Mouse (Mus musculus) adrenal gland, adult 18-20 months (tissue): ENCODE results near the gene Gnpat. TPM values are rescaled to one million over a fixed set of nuclear protein-coding genes. Genes with fewer than 3 reads are reported as not detected.

Experiments used
- DNase-seq, 2 experiments: peaks; one replicate each; pipeline ENCODE4 v3.0.0; 2021 to 2022; ENCODE audit warnings: low spot score in 2 of 2
- total RNA-seq, 2 experiments: library from RNA; stranded (reverse); gene quantifications; 1 replicate in 1 of 2; 2 replicates in 1 of 2; pipeline ENCODE4 v1.2.3; 2021

Gnpat gene
- total RNA-seq, 2 experiments from 2014 or later: 94.9 to 110 TPM

DNA sequence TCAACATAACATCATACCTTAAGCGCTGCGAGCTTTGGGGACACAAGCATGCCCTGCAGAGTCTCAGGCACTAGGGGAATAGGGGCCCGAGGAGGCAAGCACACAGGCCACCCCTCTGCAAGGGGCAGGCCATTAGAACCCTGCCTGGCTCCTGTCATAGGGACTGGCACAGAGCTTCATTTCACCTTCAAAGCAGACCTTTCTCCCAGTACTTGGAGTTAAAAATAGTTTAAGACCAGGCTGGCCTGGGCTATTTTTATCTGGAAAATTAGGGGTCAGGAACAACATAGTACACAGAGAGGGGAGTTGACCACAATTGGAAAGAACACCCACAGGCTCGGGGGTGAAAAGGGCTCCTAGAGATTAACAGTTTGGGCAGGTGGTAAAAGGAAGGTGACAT lies 74.5 kb downstream of the Gnpat start:
- DNase-seq: no peak

Other genes with a start within 250 kb of the Gnpat start
- 10 to 100 TPM; 27.4 to 34.7 TPM for gene 2310022B05Rik, start 199.7 kb upstream of the Gnpat start, total RNA-seq
- gene Ttc13, start 141.1 kb upstream of the Gnpat start, total RNA-seq: 10 to 100 TPM; 33.0 to 44.0 TPM
- 1 to 10 TPM; 9.2 to 9.4 TPM for gene Arv1, start 140.9 kb upstream of the Gnpat start, total RNA-seq
- under 1 TPM in 1 of 2 experiments, not detected in 1; 0.90 TPM for gene Fam89a, start 111.2 kb upstream of the Gnpat start, total RNA-seq
- gene Trim67, start 69.9 kb upstream of the Gnpat start, total RNA-seq: 1 to 10 TPM; 1.1 to 2.2 TPM
- 10 to 100 TPM; 22.8 to 28.4 TPM for gene 2810004N23Rik, start 87 bp downstream of the Gnpat start, total RNA-seq
- gene Exoc8, start 34.7 kb downstream of the Gnpat start, total RNA-seq: 10 to 100 TPM; 23.1 to 25.2 TPM
- 10 to 100 TPM; 18.9 to 19.3 TPM for gene Sprtn, start 34.9 kb downstream of the Gnpat start, total RNA-seq
- 10 to 100 TPM; 70.9 to 90.0 TPM for gene Egln1, start 86.3 kb downstream of the Gnpat start, total RNA-seq
- gene Tsnax, start 150.0 kb downstream of the Gnpat start, total RNA-seq: 10 to 100 TPM; 68.4 to 87.7 TPM
- gene Disc1, start 191.2 kb downstream of the Gnpat start, total RNA-seq: 1 to 10 TPM; 1.3 to 2.3 TPM